Mouse (Mus musculus) limb, embryonic 14.5 days (tissue): ENCODE results near the gene Lin7b. TPM values are rescaled to one million over a fixed set of nuclear protein-coding genes. Genes with fewer than 3 reads are reported as not detected.

ENCODE experiments used
- ATAC-seq: fragments of 200-750 bp; cut with Nextera tagmentation; 2 replicates; pipeline ENCODE4 v1.8.0; 2017; ENCODE audit warnings: low read depth, moderate number of reproducible peaks, moderate TSS enrichment; ENCODE audit not compliant: low FRiP score
- DNase-seq: peaks from one replicate; pipeline ENCODE4 v3.0.0-alpha.2; 2015; ENCODE audit warnings: low spot score
- H3K27ac ChIP-seq: fragments of 300-500 bp; sonication (generic); replicated peaks from 2 replicates; pipeline ENCODE4 v1.5.1; 2014; ENCODE audit warnings: low read depth, mild to moderate bottlenecking, low read length, moderate library complexity, mixed read lengths
- H3K27me3 ChIP-seq: fragments of 300-500 bp; sonication (generic); 2 replicates; pipeline ENCODE4 v1.6.1; 2014; ENCODE audit warnings: low read length, mixed read lengths; ENCODE audit not compliant: control insufficient read depth, insufficient read depth
- H3K36me3 ChIP-seq: fragments of 300-500 bp; sonication (generic); 2 replicates; pipeline ENCODE4 v1.6.1; 2014; ENCODE audit warnings: mild to moderate bottlenecking, low read length, moderate library complexity, mixed read lengths; ENCODE audit not compliant: control insufficient read depth, insufficient read depth
- H3K4me1 ChIP-seq: fragments of 300-500 bp; sonication (generic); 2 replicates; pipeline ENCODE4 v1.6.1; 2014; ENCODE audit warnings: antibody characterized with exemption, low read length, mixed read lengths; ENCODE audit not compliant: control insufficient read depth, insufficient read depth
- H3K4me2 ChIP-seq: fragments of 300-500 bp; sonication (generic); replicated peaks from 2 replicates; pipeline ENCODE4 v1.6.1; 2014; ENCODE audit warnings: low read depth, mild to moderate bottlenecking, low read length, moderate library complexity; ENCODE audit not compliant: severe bottlenecking
- H3K4me3 ChIP-seq: fragments of 300-500 bp; sonication (generic); replicated peaks from 2 replicates; pipeline ENCODE4 v1.5.1; 2014; ENCODE audit warnings: low read length
- H3K9ac ChIP-seq: fragments of 300-500 bp; sonication (generic); 2 replicates; pipeline ENCODE4 v1.6.1; 2014; ENCODE audit warnings: mild to moderate bottlenecking, low read depth, low read length, moderate library complexity; ENCODE audit not compliant: severe bottlenecking
- H3K9me3 ChIP-seq: fragments of 300-500 bp; sonication (generic); 2 replicates; pipeline ENCODE4 v1.6.1; 2016; ENCODE audit warnings: low read length; ENCODE audit not compliant: control insufficient read depth
- POLR2A ChIP-seq: fragments of 200-500 bp; IDR thresholded peaks from 2 replicates; pipeline ENCODE4 v1.8.0; 2012; ENCODE audit warnings: inconsistent platforms, mild to moderate bottlenecking, moderate library complexity, borderline replicate concordance; ENCODE audit not compliant: insufficient read depth, insufficient read length; ENCODE audit errors: extremely low read depth
- WGBS: fragments of 180-500 bp; shearing (Covaris S2); extraction: QIAGEN DNeasy Blood & Tissue Kit; methylation state at CpG from one replicate; pipeline ENCODE4 v1.1.7; 2014; 5-methylcytosine and 5-hydroxymethylcytosine counted together
- polyA plus RNA-seq, 2 experiments: library from polyadenylated mRNA; depleted of rRNA in 1 of 2; stranded (reverse) in 1 of 2; unstranded in 1 of 2; fragments of >200 nt; fragmentation: Nextera tagmentation in 1 of 2; extraction: Ambion mirVana in 1 of 2; gene quantifications; 2 replicates each; pipeline versions ENCODE4 v1.2.1 to v1.2.3; 2012 to 2014

Gene Lin7b
- polyA plus RNA-seq, 2 experiments: 1.7 to 4.7 TPM

DNA sequence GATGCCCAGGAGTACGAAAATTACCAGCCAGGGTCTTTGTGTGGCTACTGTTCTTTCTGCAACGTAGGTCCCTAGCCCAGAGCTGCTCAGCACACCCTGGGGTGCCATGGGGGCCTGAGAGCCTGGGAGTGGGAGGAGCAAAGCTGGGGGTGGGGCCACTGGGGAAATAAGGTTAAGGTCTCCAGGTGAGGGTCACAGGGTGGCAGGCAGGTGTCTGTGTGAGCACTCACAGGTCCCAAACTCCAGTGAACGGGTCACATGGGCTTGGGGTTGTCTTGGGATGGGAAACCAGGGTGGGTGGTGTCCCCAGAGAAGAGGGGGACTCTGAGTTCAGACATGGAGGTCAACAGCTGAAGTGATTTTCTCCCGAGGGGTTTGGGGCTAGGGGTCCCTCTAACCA, 32.9 kb downstream of the Lin7b start:
- TF ChIP-seq POLR2A: no peak
- H3K4me1 ChIP-seq: peaks cover 48% of the 10 kb centered on the region

DNA sequence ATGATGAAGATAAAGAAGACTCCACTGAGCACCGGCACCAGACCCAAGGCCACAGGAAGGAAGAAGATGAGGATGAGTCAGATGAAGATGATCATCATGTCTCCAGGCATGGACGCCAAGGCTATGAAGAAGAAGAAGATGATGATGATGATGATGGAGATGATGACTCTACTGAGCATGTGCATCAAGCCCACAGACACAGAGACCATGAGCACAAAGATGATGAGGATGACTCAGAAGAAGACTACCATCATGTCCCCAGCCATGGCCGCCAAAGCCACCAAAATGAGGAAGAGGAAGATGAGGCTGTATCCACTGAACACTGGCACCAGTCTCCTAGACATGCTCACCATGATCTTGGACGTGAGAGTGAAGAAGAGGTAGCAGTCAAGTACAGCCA, 34.1 kb downstream of the Lin7b start:
- no peak for ATAC-seq
- Histone ChIP-seq H3K9ac (no peak overlapping the region), H3K4me2 (no peak overlapping the region), H3K36me3 (no peaks in the 10 kb centered on the region), H3K4me3 (no peak overlapping the region), H3K9me3 (no peaks in the 10 kb centered on the region), H3K4me1 (peaks cover 51% of the 10 kb centered on the region), H3K27ac (no peak overlapping the region), H3K27me3 (no peaks in the 10 kb centered on the region)
- WGBS: 85% methylated on average over 4 of the region's 4 CpGs
- no peak for DNase-seq
- TF ChIP-seq POLR2A: no peak

More for the DNA sequence above, 32.9 kb downstream of the Lin7b start:
- WGBS: 27% methylated on average over 4 of the region's 4 CpGs
- H3K4me2 ChIP-seq: no peak overlapping the region
- H3K4me3 ChIP-seq: no peak overlapping the region
- no peaks in the 10 kb centered on the region for H3K36me3 ChIP-seq
- H3K27me3 ChIP-seq: no peaks in the 10 kb centered on the region
- H3K9ac ChIP-seq: no peak overlapping the region
- no peak for ATAC-seq
- H3K9me3 ChIP-seq: no peaks in the 10 kb centered on the region
- H3K27ac ChIP-seq: no peak overlapping the region
- no peak for DNase-seq

DNA sequence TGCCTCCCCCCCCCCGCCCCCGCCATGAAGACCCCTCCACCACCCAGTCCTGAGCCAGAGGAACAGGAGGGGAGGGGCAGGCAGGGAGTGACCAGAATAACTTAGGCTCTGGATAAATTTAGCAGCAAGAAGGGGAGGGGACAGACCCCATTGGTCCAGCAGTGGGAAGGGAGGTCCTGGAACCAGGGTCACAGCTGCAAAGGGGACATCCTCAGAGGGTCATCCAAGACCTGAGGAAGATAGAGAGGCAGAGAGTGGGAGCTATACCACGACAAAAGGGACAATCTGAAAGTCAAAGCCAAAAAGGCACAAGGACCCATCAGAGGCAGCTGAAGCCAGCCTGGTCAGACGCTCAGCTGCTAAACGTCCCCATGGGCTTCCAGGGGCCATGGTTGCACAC, 35.3 kb downstream of the Lin7b start, which contains the start of gene Hrc:
Gene Hrc (plus strand): TSS at position 235 of the 400 bp plus-strand sequence.
- Histone ChIP-seq H3K9ac (peak within 1 kb of the TSS; percentile 70; the same call in 1 of the 2 replicates), H3K4me1 (peaks cover 40% of the 10 kb centered on the region), H3K4me2 (peak within 1 kb of the TSS; percentile 86), H3K27ac (peak within 1 kb of the TSS; percentile 2; the same call in 1 of the 2 replicates), H3K36me3 (no peaks in the 10 kb centered on the region), H3K4me3 (peak within 1 kb of the TSS; percentile 77), H3K27me3 (no peaks in the 10 kb centered on the region), H3K9me3 (no peaks in the 10 kb centered on the region)
- ATAC-seq (peak; percentile 14; the same call in 1 of the 2 replicates), DNase-seq (peak; percentile 12)
- TF ChIP-seq POLR2A: no peak
- 28% methylated on average over 5 of the region's 5 CpGs for WGBS

DNA sequence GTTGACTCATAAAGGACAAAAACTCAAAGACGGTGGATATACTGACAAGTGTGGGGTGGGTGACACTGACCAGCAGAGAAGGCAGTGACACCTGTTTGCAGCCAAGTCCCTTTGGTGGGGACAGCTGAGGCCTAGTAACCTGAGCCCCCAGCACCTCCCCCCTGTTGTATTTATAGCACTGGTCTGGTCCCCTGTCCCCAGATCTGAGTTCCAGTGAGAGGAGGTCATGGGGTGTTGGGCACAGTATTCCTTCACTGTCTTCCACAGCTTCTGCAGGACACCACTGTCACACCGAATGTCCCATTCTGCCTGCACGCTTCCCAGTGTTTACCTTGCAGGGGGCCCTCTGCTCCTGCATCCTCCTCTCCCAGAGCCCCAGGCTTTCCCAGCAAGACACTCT, 35.8 kb downstream of the Lin7b start:
- TF ChIP-seq POLR2A: no peak
- peak; percentile 49 for DNase-seq
- no peak overlapping the region for H3K4me2 ChIP-seq

DNA sequence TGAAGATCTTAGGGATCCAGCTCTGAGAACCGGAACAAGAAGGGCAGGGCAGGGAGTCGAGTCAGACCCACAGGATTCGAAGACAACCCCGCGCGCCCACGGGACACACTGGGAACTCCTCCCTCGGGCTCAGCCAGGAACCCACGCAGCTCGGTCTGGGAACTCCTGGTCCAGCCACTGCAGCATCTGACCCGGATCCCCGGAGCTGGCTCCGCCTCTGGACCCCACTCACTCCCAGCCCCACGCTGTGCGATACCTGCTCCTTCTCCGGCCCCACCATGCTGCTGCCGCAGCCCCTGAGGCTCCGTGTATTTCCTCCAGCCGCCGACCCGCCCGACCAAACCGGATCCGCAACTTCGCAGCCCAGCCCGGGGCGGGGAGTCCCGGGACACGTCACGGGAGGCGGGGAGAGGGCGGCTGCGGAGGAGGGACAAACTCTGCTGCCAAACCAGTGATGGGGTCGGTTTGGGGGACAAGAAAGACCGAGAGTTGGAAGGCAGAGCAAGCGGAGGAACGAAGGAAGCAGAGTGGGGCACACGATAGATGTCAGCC, 36.9 kb downstream of the Lin7b start, which contains the start of gene Trpm4:
Gene Trpm4 (minus strand): TSS at position 350 of the 552 bp plus-strand sequence.
- Histone ChIP-seq H3K4me1 (peaks cover 30% of the 10 kb centered on the region), H3K4me3 (peak within 1 kb of the TSS; percentile 77), H3K27ac (peak within 1 kb of the TSS; percentile 79), H3K9me3 (no peaks in the 10 kb centered on the region), H3K4me2 (peak within 1 kb of the TSS; percentile 86), H3K9ac (peak within 1 kb of the TSS; percentile 70), H3K27me3 (no peaks in the 10 kb centered on the region), H3K36me3 (no peaks in the 10 kb centered on the region)
- 3% methylated on average over 35 of the region's 38 CpGs for WGBS
- DNase-seq (peak; percentile 88), ATAC-seq (peak; percentile 84)
- TF ChIP-seq POLR2A: peak; percentile 76; the same call in 1 of the 2 replicates

More for the DNA sequence above, 35.8 kb downstream of the Lin7b start:
- H3K27me3 ChIP-seq: no peaks in the 10 kb centered on the region
- H3K4me3 ChIP-seq: no peak overlapping the region
- H3K9me3 ChIP-seq: no peaks in the 10 kb centered on the region
- no peak overlapping the region for H3K9ac ChIP-seq
- peak; percentile 21; the same call in 1 of the 2 replicates for ATAC-seq
- H3K36me3 ChIP-seq: no peaks in the 10 kb centered on the region
- 27% methylated on average over 3 of the region's 3 CpGs for WGBS
- H3K27ac ChIP-seq: 0 out of 2 replicates have a peak overlapping the region, but pooled peaks have one; percentile 2
- H3K4me1 ChIP-seq: peaks cover 37% of the 10 kb centered on the region
